Mouse (Mus musculus) hematopoietic stem cell, adult 5-6 weeks (primary cell): ENCODE results near the gene Pex6. TPM values are rescaled to one million over a fixed set of nuclear protein-coding genes. Genes with fewer than 3 reads are reported as not detected.
A peak's percentile ranks its signal among the peaks of the same experiment; 100 is the strongest.

Experiments used
- ATAC-seq, 2 experiments: fragments of 125-278 bp in 1 of 2; replicated peaks in 1 of 2; 2 replicates each; pipeline ENCODE4 v1.8.0; 2016 to 2017; ENCODE audit warnings: inconsistent platforms in 2 of 2, mild to moderate bottlenecking in 2 of 2, moderate number of reproducible peaks in 2 of 2, low read depth in 1 of 2, moderate TSS enrichment in 1 of 2; ENCODE audit not compliant: low FRiP score in 2 of 2, poor library complexity in 2 of 2, severe bottlenecking in 2 of 2, insufficient read depth in 1 of 2, low TSS enrichment in 1 of 2
- total RNA-seq: library from RNA; stranded (forward); fragments of 172-1452, 232-1000 nt; gene quantifications from 2 replicates; pipeline ENCODE4 v1.2.3, GENCODE M21; 2017

The Pex6 gene
- total RNA-seq, 1 experiment from 2014 or later = 16.2 TPM

DNA sequence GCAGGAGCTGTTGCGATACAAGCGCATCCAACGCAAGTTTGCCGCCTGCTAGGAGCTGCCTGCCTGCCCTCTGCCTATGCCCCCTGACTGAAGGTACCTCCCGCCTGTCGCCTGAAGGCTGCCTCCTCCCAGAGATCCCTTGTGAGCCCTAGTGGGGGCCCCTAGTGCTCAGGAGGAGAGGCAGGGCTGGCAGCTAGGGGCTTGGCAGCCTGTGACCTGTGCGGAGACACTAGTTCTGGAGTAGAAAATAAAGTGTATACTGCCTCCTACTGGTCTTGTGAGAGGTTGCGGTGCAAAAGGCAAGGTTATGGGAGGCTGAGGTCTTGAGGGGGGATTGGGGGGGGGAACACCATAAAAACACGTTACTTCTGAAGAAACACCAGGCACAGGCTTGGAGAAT, 14.0 kb downstream of the Pex6 start:
- peak; percentile 52 to 60 for ATAC-seq

DNA sequence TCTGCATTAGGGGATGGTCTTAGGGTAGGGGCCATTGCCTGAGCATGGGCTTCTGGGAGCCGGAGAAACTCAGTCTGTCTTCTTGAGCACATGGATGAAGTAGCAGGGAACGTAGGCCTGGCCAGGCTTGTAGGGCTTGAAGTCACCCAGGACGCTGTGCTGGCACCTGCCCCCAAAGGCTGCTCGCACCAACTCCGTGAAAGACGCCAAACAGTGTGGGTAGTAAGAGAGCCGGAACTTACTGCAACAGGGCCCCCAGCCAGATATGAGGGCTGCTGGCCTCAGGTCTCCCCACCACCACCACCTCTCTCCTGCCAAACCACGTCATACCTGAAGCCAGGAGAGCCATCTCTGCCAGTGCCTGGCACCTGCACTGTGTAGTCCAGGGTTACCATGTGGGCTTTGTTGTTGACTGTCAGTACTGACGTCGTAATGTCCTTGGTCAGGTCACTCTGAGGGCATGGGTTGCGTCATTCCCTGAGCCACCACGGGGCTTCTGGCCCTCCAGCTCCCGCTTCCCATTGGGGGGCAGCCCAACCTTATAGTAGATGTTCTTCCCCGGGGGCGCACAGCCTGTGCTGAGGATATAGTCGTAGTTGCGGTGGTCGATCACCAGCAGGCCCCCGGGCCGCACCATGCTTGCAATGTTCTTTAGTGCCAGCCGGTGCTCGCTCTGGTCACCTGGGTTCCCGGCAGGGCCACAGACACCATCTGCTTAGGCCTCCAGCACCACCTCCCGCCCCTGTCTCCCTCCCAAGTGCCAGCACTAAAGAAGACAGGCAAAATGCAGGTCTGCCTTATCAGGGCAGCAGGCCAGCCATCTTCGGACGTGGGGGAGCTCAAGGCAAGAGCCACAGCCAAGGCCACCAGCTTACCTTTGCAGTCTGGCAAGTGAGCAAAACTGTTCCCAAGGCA, 14.7 kb downstream of the Pex6 start:
- no peak for ATAC-seq

DNA sequence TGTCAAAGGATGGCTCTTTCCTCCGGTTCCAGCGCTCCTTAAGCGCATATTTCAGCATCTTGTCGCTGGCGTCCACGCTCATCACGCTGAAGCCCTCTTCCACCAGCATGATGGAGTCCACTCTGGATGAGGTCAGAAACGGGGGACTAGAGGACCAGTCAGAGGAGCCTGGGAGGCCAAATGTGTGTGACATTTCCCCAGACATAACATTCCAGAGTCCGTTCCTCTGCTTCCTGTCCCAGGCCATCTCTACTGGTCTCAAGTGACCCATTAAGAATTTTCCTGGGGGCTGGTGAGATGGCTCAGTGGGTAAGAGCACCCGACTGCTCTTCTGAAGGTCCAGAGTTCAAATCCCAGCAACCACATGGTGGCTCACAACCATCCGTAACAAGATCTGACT, 16.0 kb downstream of the Pex6 start:
- no peak for ATAC-seq

DNA sequence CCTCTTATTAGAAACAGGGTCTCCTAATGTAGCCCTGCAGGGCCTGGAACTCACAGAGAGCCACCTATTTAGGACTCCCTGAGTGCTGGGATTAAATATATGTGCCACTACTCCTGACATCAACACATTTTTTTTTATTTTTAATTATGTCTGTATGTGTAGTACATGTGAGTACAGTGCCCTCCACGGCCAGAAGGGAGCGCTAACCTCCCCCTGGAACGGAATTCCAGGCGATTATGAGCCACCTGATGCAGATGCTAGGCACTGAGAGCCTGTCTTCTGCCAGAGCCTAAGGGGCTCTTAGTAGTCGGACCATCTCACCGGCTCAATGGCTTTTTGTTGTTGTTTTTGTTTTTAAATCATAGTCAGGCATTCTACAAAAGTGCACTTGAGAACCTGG, 16.8 kb downstream of the Pex6 start:
- no peak for ATAC-seq

DNA sequence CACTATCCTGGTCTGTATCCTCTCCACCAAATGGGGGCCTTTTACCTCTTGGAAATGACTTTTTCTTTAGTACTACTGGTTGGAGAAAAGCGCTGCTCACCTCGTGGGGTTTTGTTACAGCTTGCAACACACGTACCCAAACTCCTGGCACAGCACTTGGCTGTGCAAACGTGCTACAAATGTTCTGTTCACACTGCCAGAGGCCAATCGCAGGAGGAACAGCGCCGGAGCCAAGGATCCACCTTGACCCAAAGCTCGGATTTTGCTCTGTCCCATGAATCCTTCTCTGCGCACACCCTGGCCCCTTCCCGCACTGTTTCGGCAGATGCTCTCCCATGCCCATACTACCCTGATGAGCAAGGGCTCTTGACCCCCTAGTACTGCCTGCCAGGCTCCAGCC, 17.2 kb downstream of the Pex6 start:
- no peak for ATAC-seq

DNA sequence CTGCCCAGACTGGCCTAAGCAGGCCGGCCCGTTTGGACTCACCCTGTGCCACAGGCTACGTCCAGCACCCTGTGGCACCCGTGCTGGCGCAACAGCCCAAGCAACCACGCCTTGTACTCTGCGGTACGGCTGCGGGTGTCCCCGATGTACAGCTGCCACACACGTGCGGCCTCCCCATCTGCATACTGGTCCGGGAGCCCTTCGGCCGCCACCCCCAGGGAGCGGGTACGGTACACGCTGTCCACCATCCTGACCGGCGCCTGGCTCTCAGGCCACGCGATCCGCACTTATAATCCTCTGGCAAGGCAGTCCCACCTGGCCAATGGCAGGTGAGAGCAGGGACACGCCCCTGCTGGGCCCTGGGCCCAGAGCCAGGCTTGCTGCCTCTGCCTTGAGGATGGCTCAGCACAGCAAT, 17.6 kb downstream of the Pex6 start, which contains the start of gene Gnmt:
TSS of gene Gnmt (minus strand) at position 265 of the 415 bp plus-strand sequence.
- ATAC-seq = no peak

DNA sequence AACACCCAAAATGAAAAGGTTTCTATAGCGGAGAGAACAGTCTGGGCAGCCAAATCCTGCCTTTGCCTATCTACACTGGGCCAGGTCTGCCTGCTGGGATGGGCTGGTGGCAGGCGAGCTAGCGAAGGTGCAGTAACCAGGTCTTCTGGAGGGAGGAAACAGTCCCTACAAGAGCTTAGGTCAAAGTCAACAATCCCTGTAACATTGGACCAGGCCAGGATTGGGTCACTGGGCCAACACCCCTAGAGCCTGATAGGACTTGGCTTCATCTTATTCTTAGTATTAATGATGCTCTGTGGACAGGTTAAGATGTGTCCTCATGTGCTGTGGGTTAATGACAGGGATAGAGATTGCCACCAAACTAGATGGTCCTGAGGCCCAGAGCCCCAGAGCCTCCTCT, 22.8 kb downstream of the Pex6 start:
- no peak for ATAC-seq

DNA sequence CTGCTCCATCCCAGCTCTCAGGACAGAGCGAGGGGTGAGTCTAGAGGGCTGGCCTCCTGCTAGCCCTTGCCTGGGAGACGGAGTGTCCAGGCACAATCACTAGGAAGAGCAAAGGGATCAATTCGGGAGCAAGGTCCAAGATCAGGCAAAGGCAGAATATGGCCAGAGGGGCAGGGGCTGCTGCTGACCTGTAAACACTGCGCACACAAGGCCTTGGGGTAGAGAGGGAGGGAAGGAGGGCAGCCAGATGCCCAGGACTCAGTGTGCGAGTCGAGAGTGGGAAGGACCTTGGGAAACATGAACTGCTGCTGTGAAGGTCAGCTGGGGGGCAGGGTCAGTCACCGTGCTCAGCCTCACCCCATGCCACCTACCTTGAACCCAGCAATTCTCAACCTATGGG, 24.0 kb downstream of the Pex6 start:
- ATAC-seq = no peak

DNA sequence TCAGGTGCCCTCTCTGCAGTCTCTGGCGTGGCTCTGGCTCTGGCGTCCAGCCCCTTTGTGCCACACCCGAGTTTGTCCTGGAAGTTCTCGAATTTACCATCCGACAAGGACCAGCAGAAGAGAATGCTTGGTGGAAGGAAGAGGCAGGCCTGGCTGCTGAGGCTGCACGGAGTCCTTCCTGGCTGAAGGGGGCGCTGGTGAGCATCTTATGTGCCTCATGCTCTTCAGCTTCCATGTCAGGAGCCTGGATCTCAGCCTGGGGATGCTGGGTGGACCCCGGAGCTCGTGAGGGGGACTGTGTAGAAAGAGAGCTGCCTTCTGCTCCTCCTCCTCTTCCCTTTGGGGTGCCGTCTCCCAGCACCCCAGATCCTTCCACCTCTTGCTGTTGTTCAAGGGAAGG, 24.9 kb downstream of the Pex6 start:
- ATAC-seq = peak in 1 of 2 experiments; percentile 58; a peak in 2 of 4 replicates

DNA sequence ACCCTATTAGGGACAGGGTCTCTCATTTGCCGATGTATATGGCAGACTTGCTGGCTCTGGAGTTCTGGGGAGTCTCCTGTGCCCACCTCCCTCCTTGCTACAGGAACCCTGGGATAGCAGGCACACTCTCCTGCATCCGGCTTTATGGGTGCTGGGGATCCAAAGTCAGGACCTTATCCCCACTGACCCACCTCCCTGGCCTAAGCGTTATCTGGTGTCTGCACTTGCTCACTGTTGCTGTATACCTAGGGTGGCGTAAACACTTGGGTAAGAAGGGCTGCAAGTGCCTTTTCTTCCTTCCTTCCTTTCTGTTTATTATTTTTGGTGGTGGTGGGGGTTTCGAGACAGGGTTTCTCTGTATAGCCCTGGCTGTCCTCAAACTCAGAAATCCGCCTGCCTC, 30.0 kb downstream of the Pex6 start:
- ATAC-seq = no peak

DNA sequence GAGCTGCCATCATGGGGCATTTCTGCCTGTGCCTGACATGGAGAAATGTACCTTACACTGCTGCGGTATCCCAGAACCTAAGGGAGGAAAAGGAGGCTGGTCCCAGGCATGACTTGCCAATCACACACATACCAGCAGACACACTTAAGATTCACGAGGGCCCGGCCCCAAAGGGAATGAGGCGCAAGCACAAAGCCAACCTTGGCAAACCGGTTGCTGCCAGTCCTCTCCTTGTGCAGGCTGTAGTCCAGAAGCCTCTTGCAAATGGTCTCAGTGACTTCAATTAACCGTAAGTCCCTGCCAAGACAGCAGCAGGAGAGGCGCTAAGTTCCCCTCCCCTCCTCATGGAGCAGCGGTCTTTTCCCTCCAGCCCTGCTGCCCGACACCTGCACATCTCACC, 31.7 kb downstream of the Pex6 start:
- ATAC-seq = no peak

DNA sequence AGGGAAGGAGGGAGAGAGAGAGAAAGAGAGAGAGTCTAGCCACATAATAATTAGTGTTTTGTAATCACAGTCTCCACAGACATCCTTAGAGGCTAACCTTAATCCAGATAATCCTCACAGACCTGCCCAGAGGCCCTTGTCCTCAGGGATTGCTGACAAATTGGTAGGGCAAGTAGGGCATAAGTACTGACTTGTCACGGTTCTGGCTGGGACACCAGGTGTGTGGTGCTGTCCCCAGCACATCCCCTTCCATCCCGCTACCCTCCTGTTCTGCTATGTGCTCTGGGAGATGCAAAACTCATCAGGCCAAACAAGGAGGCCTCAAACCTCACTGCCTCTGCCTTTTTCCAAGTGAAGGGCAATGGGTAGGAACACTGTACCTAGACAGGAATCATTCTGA, 34.2 kb downstream of the Pex6 start:
- no peak for ATAC-seq

DNA sequence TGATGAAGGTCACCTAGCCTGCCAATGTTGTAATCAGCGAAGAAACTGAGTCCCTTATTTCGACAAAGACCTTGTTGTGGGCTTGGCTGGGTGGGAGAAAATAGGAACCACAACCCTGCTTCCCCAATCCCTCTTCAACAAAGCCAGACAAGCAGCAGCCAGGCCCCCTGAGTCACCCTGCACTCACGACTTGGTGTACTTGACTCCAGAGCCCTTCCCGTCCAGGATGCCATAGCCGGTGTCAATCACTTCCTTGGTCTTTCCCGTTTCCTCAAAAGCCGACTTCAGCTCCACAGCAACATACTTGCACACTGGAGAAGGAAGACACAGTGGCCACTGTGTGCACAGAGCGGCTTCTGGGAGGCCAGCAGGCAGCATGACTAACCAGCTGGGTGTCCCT, 36.0 kb downstream of the Pex6 start:
- no peak for ATAC-seq

DNA sequence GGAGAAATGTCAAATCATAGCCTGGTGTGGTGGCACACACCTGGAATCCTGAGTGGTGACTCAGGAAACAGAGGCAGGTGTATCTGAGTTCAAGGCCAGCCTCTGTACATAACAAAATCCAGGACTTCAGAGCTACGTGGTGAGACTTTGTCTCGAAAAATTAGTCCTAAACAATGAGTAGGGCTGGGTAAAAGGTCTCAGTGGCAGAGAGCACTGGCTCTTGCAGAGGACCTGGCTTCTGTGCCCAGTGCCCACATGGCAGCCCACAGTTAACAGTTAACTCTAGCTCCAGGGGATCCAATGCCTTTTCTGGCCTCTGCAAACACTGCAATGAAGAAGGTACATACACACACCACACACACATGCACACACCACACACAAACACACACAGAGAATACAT, 36.5 kb downstream of the Pex6 start:
- ATAC-seq = no peak

DNA sequence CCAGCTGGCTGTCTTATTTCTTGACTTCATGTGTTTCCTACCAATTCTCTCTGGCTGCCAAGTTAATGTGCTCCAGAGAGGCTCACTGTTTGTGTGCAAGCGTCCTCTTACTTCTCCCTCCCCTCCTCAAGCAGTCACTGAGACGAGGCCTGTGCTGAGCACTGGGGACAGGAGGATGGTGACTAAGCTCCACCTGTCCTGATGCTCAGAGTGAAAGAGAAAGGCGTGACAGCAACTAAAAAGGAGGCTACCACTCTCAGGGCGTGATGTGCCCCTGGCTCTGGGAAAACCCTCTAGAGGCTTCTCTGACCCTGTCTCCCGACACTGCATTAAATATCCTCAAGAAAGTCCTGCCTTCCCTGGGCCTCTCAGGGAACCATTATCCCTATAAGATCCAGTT, 38.0 kb downstream of the Pex6 start:
- ATAC-seq = no peak

DNA sequence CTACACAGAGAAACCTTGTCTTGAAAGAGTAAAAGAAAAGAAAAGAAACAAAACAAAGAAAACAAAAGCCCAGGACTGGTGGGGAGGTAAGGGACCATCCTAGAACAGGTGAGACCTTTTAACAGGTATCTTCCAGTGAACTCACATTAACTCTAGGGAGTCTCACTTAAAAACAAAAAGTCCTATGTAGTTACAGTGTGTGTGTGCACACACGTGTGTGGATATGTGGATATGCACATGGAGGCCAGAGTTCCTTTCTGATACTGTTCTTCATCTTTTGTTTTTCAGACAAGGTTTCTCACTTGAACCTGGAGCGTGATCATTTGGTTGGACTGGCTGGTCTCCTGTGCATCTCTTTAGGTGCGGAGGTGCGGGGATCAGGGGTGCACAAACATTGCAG, 39.3 kb downstream of the Pex6 start:
- no peak for ATAC-seq

DNA sequence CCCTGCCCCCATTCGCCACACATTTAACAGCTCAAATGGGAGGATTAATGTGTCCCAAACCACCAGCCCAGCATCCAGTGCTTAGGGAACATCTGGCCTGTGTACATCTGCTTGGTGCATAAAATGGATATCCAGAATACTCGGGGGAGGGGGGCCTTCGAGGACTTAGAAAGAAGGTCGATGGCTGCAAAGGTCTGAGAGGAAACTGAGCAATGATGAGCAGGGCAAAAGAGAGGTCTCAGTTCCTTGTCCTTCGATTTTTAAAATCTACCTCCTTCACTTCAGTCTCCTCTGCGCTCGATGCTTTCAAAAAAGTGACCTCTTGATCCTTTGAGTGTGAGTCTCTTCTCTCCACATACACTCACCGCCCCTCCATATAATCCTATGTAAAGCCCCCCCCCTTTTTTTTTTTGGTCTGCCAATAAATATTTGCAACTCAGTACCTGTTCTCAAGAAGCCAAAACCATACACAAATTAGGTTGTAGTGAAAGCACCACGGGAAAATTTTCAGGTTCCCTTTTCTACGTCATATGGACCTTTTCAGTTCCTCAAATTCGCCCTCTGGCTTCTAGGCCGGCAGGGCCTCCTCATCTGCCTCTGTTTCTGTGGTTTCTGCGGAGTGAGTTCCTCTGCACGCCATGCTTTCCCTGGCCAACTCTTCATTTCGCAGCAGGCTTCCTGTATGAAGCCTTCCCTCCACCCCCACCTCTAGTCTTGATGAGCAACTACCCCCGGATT, 40.0 kb downstream of the Pex6 start:
- ATAC-seq = peak; percentile 85 to 87

DNA sequence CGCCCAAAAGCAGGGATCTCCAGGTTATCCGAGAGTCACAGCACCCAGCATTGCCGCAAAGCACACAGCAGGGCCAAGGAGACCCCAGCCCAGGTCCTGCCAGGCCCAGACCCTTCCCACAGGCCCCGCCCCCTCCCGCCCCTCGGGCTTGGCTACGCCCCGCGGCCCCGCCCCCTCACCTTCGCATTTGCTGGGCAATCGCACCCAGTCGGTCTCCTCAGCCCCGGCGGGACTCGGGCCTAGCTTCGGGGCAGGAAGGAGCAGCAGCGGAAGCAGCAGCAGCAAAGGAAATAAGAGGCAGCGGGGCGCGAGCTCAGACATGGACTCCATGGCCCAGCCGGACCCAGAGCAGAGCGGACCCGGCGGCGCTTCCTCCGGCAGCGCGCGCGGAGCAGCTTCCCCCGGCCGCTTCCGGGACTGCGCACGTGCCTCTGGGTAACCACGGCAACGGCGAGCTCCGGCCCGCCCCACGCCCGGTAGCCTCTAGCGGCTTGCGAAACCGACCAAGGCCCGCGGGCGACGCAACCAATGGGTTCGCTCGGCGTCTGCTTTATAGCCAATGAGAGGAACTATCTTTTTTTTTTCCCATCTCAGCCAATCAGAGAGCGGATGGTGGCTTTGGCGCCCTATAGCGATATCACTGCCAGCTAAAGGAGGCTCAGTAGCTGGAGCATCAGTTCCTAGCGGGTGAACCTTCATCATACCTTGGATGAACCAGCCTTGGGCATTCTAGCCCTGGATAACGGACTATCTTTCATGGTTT, 40.7 kb downstream of the Pex6 start, which contains the start of gene Cnpy3:
TSS of gene Cnpy3 (minus strand) at position 421 of the 763 bp plus-strand sequence.
- ATAC-seq = peak; percentile 90 to 94
